Mouse (Mus musculus): ENCODE data around the gene Pald1.

Gene Pald1

GRCm38 (mm10) chr10:61400407-61400806, 17.1 kb upstream of the Pald1 start:
- no peak for DNase-seq

GRCm38 (mm10) chr10:61399156-61399734, 15.9 kb upstream of the Pald1 start:
- DNase-seq, result peak; percentile 71 to 75

GRCm38 (mm10) chr10:61398125-61398524, 14.8 kb upstream of the Pald1 start:
- no peak for DNase-seq

GRCm38 (mm10) chr10:61394476-61395136, 11.3 kb upstream of the Pald1 start:
- no peak for DNase-seq

GRCm38 (mm10) chr10:61392584-61392983, 9.3 kb upstream of the Pald1 start:
- DNase-seq, result no peak

GRCm38 (mm10) chr10:61390148-61390547, 6.8 kb upstream of the Pald1 start:
- no peak for DNase-seq

- no peak for DNase-seq
These were observed 5.7 kb upstream of the Pald1 start for GRCm38 (mm10) chr10:61389020-61389419.

GRCm38 (mm10) chr10:61386284-61386683, 3.0 kb upstream of the Pald1 start:
- no peak for DNase-seq

GRCm38 (mm10) chr10:61385174-61385573, 1.8 kb upstream of the Pald1 start:
- no peak for DNase-seq

- no peak for DNase-seq
These were observed 351 bp upstream of the Pald1 start for GRCm38 (mm10) chr10:61383715-61384047.

- peak; percentile 33 to 38 for DNase-seq
These were observed 1.0 kb downstream of the Pald1 start for GRCm38 (mm10) chr10:61382281-61382731.

- DNase-seq, result no peak
These were observed 1.5 kb downstream of the Pald1 start for GRCm38 (mm10) chr10:61381823-61382222.

GRCm38 (mm10) chr10:61380186-61380585, 3.1 kb downstream of the Pald1 start:
- no peak for DNase-seq

GRCm38 (mm10) chr10:61379340-61380040, 3.8 kb downstream of the Pald1 start:
- DNase-seq, result no peak

GRCm38 (mm10) chr10:61378698-61379097, 4.6 kb downstream of the Pald1 start:
- no peak for DNase-seq

- DNase-seq, result no peak
These were observed 5.3 kb downstream of the Pald1 start for GRCm38 (mm10) chr10:61378050-61378449.

GRCm38 (mm10) chr10:61374771-61375481, 8.4 kb downstream of the Pald1 start:
- no peak for DNase-seq

- no peak for DNase-seq
These were observed 9.3 kb downstream of the Pald1 start for GRCm38 (mm10) chr10:61374076-61374475.

- DNase-seq, result peak; percentile 71 to 76
These were observed 10.8 kb downstream of the Pald1 start for GRCm38 (mm10) chr10:61372585-61372923.

- DNase-seq, result no peak
These were observed 11.3 kb downstream of the Pald1 start for GRCm38 (mm10) chr10:61371884-61372584.

- no peak for DNase-seq
These were observed 12.9 kb downstream of the Pald1 start for GRCm38 (mm10) chr10:61370273-61370979.

GRCm38 (mm10) chr10:61369755-61370154, 13.6 kb downstream of the Pald1 start:
- no peak for DNase-seq
